Mouse (Mus musculus) embryonic fibroblast, embryonic 13.5 days (primary cell): ENCODE measurements around the gene Armcx1. TPM values are rescaled to one million over a fixed set of nuclear protein-coding genes. Genes with fewer than 3 reads are reported as not detected.

ENCODE experiments used
- H3K27ac ChIP-seq: 2 replicates; pipeline ENCODE4 v1.5.1; 2012; ENCODE audit warnings: low read length, control low read depth, inconsistent platforms; ENCODE audit not compliant: insufficient read depth
- H3K4me1 ChIP-seq: 2 replicates; pipeline ENCODE4 v1.6.1; 2011; ENCODE audit warnings: low read length; ENCODE audit not compliant: control insufficient read depth, insufficient read depth
- H3K4me3 ChIP-seq: 2 replicates; pipeline ENCODE4 v1.5.1; 2011; ENCODE audit warnings: mild to moderate bottlenecking, control low read depth, low read length; ENCODE audit not compliant: insufficient read depth
- CTCF ChIP-seq: IDR thresholded peaks from 2 replicates; pipeline ENCODE4 v1.5.1; 2011; ENCODE audit warnings: mild to moderate bottlenecking, control low read depth, low read length, moderate library complexity, borderline replicate concordance; ENCODE audit not compliant: insufficient read depth
- POLR2A ChIP-seq: IDR thresholded peaks from 2 replicates; pipeline ENCODE4 v1.6.1; 2011; ENCODE audit warnings: low read depth, mild to moderate bottlenecking, control low read depth, low read length, moderate library complexity
- polyA plus RNA-seq: library from polyadenylated mRNA; stranded (reverse); fragments of >200 nt; gene quantifications from 2 replicates; pipeline ENCODE4 v1.2.4, GENCODE M21; 2011; ENCODE audit warnings: low read depth; ENCODE audit not compliant: missing spikeins, insufficient read length

Gene Armcx1
- polyA plus RNA-seq = 34.1 and 39.4 TPM in 2 replicates

DNA sequence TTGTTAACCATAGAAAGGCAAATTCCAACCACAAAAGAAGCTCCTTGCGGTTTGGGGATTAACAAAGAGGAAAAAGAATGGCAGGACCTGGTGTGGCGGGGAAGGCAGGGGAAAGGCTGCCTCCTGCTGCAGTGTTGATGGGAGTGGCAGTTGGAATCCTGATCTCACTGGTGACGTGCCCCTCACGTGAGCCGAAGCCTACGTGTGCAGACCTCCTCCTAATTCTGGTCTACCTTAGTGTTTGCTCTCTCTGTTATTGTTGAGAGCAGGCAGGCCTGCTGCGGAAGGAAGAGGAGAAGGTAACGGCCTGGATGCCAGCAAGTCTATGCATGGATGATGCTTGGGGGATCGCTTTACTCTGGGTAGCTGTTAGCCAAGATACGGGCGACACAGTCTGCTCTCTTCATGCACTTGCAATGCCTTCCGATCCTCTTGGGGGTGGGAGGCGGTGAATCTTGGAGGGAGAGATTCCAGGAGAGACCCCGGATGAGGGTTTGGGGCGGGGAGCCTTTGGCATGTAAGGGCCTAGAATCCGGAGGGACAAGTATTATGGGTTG is at the start of gene Armcx1:
Armcx1 (plus strand) TSS at position 212 of the 557 bp plus-strand sequence.
- peak; percentile 91 for TF ChIP-seq POLR2A
- TF ChIP-seq CTCF = no peak; the same call in 1 of the 2 replicates
- H3K27ac ChIP-seq = peak within 1 kb of the TSS; percentile 24; the same call in 1 of the 2 replicates
- H3K4me1 ChIP-seq = no peaks in the 10 kb centered on the region
- peak within 1 kb of the TSS; percentile 69 for H3K4me3 ChIP-seq

DNA sequence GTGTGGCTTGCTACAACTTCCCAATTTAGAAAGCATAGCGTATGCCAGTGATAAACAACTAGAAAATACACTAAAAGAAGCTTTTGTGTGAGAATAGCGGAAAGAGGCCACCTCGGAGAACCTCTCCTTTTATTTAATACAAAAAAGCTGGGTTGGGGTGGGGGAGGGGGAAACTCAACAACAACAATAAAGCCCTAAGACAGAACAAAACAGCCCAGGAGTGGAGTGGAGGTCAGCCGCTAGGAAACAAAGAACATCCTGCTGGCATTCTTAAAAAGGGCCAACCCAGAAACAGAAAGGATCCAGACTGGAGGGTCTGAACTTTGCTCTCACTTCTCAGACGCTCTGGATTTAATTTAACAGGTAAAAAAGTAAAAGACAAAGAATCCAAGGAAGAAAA is 42.7 kb upstream of the Armcx1 start:
- Histone ChIP-seq H3K27ac (no peak overlapping the region), H3K4me1 (no peaks in the 10 kb centered on the region), H3K4me3 (no peak overlapping the region)
- TF ChIP-seq POLR2A (no peak), CTCF (no peak)

DNA sequence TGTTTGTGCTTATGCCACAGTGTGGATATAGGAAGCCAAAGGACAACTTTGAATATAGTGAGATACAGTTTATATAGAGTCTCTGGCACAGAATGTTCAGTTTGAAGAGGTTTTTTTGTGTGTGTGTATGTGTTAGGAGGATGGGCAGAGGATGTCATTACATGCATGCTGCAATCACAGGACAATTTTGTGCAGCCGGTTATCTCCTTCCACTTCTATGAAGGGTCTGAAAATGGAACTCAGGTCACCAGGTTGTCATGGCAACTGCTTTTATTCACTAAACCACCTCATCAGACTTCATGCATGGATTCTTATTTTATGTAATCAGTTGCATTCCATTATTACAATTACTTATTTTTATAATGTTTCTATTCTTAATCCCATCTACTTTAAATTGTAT is 41.8 kb upstream of the Armcx1 start:
- Histone ChIP-seq H3K4me3 (no peak overlapping the region), H3K4me1 (no peaks in the 10 kb centered on the region), H3K27ac (no peak overlapping the region)
- no peak for TF ChIP-seq POLR2A
- TF ChIP-seq CTCF = no peak

DNA sequence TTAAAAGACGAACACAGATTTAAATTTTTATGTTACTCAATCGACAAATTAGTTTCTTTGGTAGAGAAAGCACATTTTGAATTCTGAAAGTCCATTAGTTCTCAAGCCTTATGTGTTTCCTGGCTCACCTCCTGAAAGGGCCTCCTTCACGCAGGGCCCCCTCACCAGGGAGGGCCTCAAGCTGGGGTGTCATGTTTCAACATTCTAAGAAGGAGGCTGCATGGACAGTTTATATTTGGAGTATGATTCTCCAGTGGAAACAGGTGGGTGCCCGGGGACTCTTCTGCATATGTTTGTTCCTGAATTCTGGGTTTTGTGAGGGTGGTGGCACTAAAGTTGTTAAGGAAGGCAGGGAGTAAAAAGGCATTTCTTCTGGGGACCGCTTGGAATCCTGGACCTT is 32.8 kb upstream of the Armcx1 start:
- no peak for TF ChIP-seq POLR2A
- no peak for TF ChIP-seq CTCF
- H3K4me3 ChIP-seq = no peak overlapping the region
- no peak overlapping the region for H3K27ac ChIP-seq
- H3K4me1 ChIP-seq = no peaks in the 10 kb centered on the region

- TF ChIP-seq POLR2A = peak; percentile 59
- no peak for TF ChIP-seq CTCF
- Histone ChIP-seq H3K27ac (peak within 1 kb of the TSS; percentile 38), H3K4me1 (no peaks in the 10 kb centered on the region), H3K4me3 (peak within 1 kb of the TSS; percentile 67)
Observed at GRCm38 (mm10) chrX:134686267-134686666, 31.5 kb upstream of the Armcx1 start, which contains the start of gene Armcx4. Gene Armcx4 (plus strand): TSS chrX:134686519.

- TF ChIP-seq POLR2A (peak; percentile 66), CTCF (no peak)
- Histone ChIP-seq H3K4me3 (peak overlapping the region; percentile 67), H3K27ac (peak overlapping the region; percentile 38; the same call in 1 of the 2 replicates), H3K4me1 (no peaks in the 10 kb centered on the region)
Observed at GRCm38 (mm10) chrX:134686739-134687171, 31.0 kb upstream of the Armcx1 start.

DNA sequence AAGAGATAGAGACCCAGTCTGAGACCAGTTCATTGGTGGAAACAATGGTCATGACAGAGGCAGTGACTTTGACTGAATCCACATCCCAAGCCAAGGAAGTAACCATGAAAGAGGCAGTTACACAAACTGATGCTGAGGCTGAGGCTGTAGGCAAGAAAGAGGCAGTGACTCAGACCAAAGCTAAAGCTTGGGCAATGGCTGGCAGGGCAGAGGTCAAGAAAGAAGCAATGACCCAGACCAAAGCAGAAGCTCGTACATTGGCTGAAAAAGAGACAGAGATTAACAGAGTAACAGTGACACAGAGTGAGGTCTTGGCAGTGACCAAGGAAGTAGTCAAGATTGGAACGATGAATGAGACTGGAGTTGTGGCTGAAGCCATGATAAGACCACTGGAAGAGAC is 28.1 kb upstream of the Armcx1 start:
- TF ChIP-seq POLR2A (no peak), CTCF (no peak)
- Histone ChIP-seq H3K4me1 (no peaks in the 10 kb centered on the region), H3K27ac (no peak overlapping the region), H3K4me3 (no peak overlapping the region)

DNA sequence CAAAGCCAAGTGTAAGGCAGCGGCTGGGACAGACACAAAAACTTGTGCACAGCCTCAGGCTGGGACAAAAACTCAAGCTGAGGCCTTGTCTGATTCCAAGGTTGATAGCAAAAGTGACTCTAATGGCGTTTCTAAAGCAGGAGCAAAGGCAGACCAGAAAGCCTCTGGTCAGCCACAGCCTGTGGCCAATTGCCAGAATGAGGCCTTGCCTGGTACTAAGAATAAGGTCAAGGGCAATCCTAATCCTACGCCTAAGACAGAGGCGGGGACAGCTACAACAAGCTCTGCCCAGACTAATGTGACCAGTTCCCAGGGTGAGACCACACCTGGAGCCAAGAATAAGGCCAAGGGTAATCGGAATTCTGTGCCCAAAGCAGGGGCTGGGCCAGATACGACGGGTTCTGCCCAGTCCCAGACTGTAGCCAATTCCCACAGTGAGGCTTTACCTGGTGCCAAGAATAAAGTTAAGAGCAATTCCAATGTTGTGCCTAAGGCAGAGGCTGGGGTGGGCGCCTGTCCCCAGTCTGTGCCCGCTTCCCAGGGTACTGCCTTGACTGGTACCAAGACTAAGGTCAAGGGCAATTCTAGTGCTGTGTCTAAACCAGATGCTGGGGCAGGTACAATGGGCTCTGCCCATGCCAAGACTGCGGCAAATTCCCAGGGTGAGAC is 26.8 kb upstream of the Armcx1 start:
- no peak for TF ChIP-seq CTCF
- TF ChIP-seq POLR2A = no peak
- Histone ChIP-seq H3K27ac (no peak overlapping the region), H3K4me3 (no peak overlapping the region)

DNA sequence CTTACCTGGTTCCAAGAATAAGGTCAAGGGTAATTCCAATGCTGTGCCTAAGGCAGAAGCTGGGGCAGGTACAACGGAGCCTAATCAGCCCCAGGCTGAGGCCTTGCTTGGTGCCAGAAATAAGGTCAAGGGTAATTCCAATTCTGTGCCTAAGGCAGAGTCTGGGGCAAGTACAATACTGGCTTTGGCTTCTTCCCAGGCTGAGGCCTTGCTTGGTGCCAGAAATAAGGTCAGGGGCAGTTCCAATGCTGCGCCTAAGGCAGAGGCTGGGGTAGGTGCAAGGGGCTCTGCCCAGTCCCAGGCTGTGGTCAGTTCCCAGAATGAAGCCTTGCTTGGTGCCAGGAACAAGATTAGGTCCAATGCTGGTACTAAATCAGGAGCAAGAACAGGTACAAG is 26.2 kb upstream of the Armcx1 start:
- TF ChIP-seq POLR2A (no peak), CTCF (no peak)
- H3K4me3 ChIP-seq = no peak overlapping the region
- H3K27ac ChIP-seq = no peak overlapping the region
- H3K4me1 ChIP-seq = no peaks in the 10 kb centered on the region

More for the DNA sequence above, 26.8 kb upstream of the Armcx1 start:
- no peaks in the 10 kb centered on the region for H3K4me1 ChIP-seq

DNA sequence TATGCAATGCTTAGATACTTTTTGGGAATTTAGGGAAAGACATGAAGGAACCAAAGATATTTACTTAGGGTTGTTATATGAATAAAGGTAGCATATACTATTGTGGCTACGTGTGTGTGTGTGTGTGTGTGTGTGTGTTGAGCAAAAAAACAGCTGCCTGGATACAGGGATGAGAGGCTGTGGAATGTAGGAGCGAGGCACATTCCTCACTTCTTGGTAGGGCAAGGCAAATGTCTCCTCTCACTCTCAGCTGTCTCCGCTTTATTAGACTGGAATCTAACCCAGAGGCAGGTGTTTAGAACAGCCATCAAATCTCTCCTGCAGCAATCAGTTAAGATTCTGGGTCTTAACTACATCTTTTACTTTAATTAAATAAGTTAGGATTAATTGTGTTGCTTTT is 900 bp upstream of the Armcx1 start:
- no peak overlapping the region for H3K4me3 ChIP-seq
- TF ChIP-seq CTCF (no peak), POLR2A (no peak)
- H3K27ac ChIP-seq = no peak overlapping the region
- H3K4me1 ChIP-seq = no peaks in the 10 kb centered on the region
